In genomic region chr3:84068831-84069709, GRCm38 (mm10) we compare ENCODE assay signal across 19 mouse cellular contexts. TPM values are rescaled to one million over a fixed set of nuclear protein-coding genes. Genes with fewer than 3 reads are reported as not detected.
DNase-seq lines count a peak whose midpoint lies in the region; ATAC-seq and TF ChIP-seq lines count a peak whose summit lies in the region.
"Had no signal": no experiment of that assay in that cellular context is flagged by ENCODE, and none has a peak within 500 bp of the region (broad histone marks: within the 10 kb centered on the region; RNA-seq: fewer than 3 reads in every experiment).

No protein-coding gene starts in this region.

- H3K4me3 ChIP-seq in heart, postnatal 0 days (ENCODE audit: low read depth, low read length): no peak overlapping the region
- H3K4me3 ChIP-seq in forebrain, embryonic 16.5 days (replicated peaks; ENCODE audit: low read length): no peak overlapping the region
- H3K4me3 ChIP-seq: embryonic facial prominence, embryonic 13.5 days; forebrain, embryonic 15.5 days; heart, adult 2 months; hindbrain, embryonic 13.5 days; midbrain, embryonic 10.5 days; neural tube, embryonic 13.5 days had no signal

- H3K4me2 ChIP-seq in heart, postnatal 0 days (ENCODE audit: low read depth, low read length): no peak overlapping the region
- no peak overlapping the region for H3K4me2 ChIP-seq in forebrain, embryonic 16.5 days (ENCODE audit: low read length)
- H3K4me2 ChIP-seq: embryonic facial prominence, embryonic 13.5 days; forebrain, embryonic 15.5 days; hindbrain, embryonic 13.5 days; neural tube, embryonic 13.5 days had no signal

- TF ChIP-seq EP300 in heart, postnatal 0 days (IDR thresholded peaks at IDR 0.05; ENCODE audit: low read depth): no peak

- no peaks in the 10 kb centered on the region for H3K36me3 ChIP-seq in heart, postnatal 0 days (replicated peaks; ENCODE audit: control insufficient read depth, insufficient read depth, low read length)
- H3K36me3 ChIP-seq in forebrain, embryonic 16.5 days (ENCODE audit: control insufficient read depth, insufficient read depth): no peaks in the 10 kb centered on the region
- H3K36me3 ChIP-seq: embryonic facial prominence, embryonic 13.5 days; forebrain, embryonic 15.5 days; hindbrain, embryonic 13.5 days; midbrain, embryonic 10.5 days; neural tube, embryonic 13.5 days had no signal

- intact Hi-C loops in left cerebral cortex, postnatal 4 days (cut with DNase I): no loop called here

- no peaks in the 10 kb centered on the region for H3K9me3 ChIP-seq in heart, postnatal 0 days (replicated peaks; ENCODE audit: control insufficient read depth, low read length)
- H3K9me3 ChIP-seq in forebrain, embryonic 16.5 days (ENCODE audit: control insufficient read depth, low read length): no peaks in the 10 kb centered on the region
- H3K9me3 ChIP-seq: embryonic facial prominence, embryonic 13.5 days; forebrain, embryonic 15.5 days; hindbrain, embryonic 13.5 days; midbrain, embryonic 10.5 days; neural tube, embryonic 13.5 days had no signal

- ATAC-seq in heart, postnatal 0 days (ENCODE audit: insufficient read depth, low read depth): no peak
- no peak for ATAC-seq in forebrain, embryonic 16.5 days
- ATAC-seq: forebrain, embryonic 15.5 days; Patski had no signal

- no peaks in the 10 kb centered on the region for H3K27me3 ChIP-seq in heart, postnatal 0 days (ENCODE audit: control insufficient read depth, insufficient read depth, low read length)
- no peaks in the 10 kb centered on the region for H3K27me3 ChIP-seq in forebrain, embryonic 16.5 days (replicated peaks; ENCODE audit: control insufficient read depth, insufficient read depth, low read length)
- H3K27me3 ChIP-seq: embryonic facial prominence, embryonic 13.5 days; forebrain, embryonic 15.5 days; hindbrain, embryonic 13.5 days; neural tube, embryonic 13.5 days; Patski had no signal

- H3K4me1 ChIP-seq in heart, postnatal 0 days (ENCODE audit: control insufficient read depth, insufficient read depth): peaks cover 6% of the 10 kb centered on the region; the same call in 1 of the 2 replicates
- H3K4me1 ChIP-seq in forebrain, embryonic 16.5 days (replicated peaks; ENCODE audit: control insufficient read depth, insufficient read depth, low read length): no peaks in the 10 kb centered on the region
- H3K4me1 ChIP-seq: embryonic facial prominence, embryonic 13.5 days; forebrain, embryonic 15.5 days; hindbrain, embryonic 13.5 days; midbrain, embryonic 10.5 days; neural tube, embryonic 13.5 days had no signal

- H3K9ac ChIP-seq in heart, postnatal 0 days (replicated peaks; ENCODE audit: low read depth, low read length): no peak overlapping the region
- H3K9ac ChIP-seq in forebrain, embryonic 16.5 days (replicated peaks; ENCODE audit: low read depth, low read length): no peak overlapping the region
- H3K9ac ChIP-seq: embryonic facial prominence, embryonic 13.5 days; forebrain, embryonic 15.5 days; hindbrain, embryonic 13.5 days; liver, embryonic 14.5 days; neural tube, embryonic 13.5 days had no signal

- DNase-seq in heart, postnatal 0 days (ENCODE audit: low spot score): peak; percentile 33
- no peak for DNase-seq in heart, adult 8-10 months (ENCODE audit: low spot score)
- DNase-seq in CD4-positive, CD25-positive, alpha-beta regulatory T cell, adult 2 months (ENCODE audit: low read depth, low spot score): peak; percentile 53
- peak; percentile 67 for DNase-seq in induced T-regulatory cell, adult 2 months (ENCODE audit: low read depth)
- peak; percentile 22 to 42 for DNase-seq in spleen, postnatal 14 days (ENCODE audit: low spot score in 2 of 2)
- no peak for DNase-seq in cerebellum, postnatal 4 days (ENCODE audit: low spot score in 2 of 2)
- no peak for DNase-seq in left cerebral cortex, postnatal 4 days
- DNase-seq: cerebellum, adult 9-10 months; kidney, adult 2 months; right cerebral cortex, adult 18-20 months had no signal

- no peak for TF ChIP-seq CTCF in heart, postnatal 0 days (IDR thresholded peaks at IDR 0.05; ENCODE audit: low read depth)

- H3K27ac ChIP-seq in heart, postnatal 0 days (ENCODE audit: low read depth): no peak overlapping the region
- no peak overlapping the region for H3K27ac ChIP-seq in forebrain, embryonic 16.5 days (ENCODE audit: low read length)
- H3K27ac ChIP-seq: embryonic facial prominence, embryonic 13.5 days; forebrain, embryonic 15.5 days; heart, adult 2 months; hindbrain, embryonic 13.5 days; liver, embryonic 14.5 days; midbrain, embryonic 10.5 days; neural tube, embryonic 13.5 days had no signal

- 70% methylated on average over 13 of the region's 13 CpGs for WGBS in heart, postnatal 0 days
- WGBS in forebrain, embryonic 16.5 days: 87% methylated on average over 13 of the region's 13 CpGs

RNA-seq across cellular contexts. Expression of gene Tmem131l, which starts 29.1 kb away (rescaled TPM):
- total RNA-seq in heart, postnatal 0 days (2014; rRNA removed; ENCODE audit: low replicate concordance): 32.6 and 33.4 TPM in 2 replicates
- polyA plus RNA-seq in heart, postnatal 0 days (2015; fragmentation: Nextera tagmentation; extraction: Ambion mirVana): 14.7 and 16.5 TPM in 2 replicates
- 10 to 100 TPM; 17.6 to 25.0 (median 21.0) TPM for total RNA-seq in heart, adult 8-10 months (2022)
- 129 and 134 TPM in 2 replicates for polyA plus RNA-seq in forebrain, embryonic 16.5 days (2015; fragmentation: Nextera tagmentation; extraction: Ambion mirVana)
- total RNA-seq in left cerebral cortex, postnatal 4 days (2021): 100 to 1,000 TPM in 1 of 2 experiments, 10 to 100 TPM in 1; 91.8 to 110 TPM

Comparison
In these comparisons a context has a peak if more than half of its experiments do, and no peak if none do; other contexts are left out.
1. DNase-seq: peak in heart, postnatal 0 days (single experiment), CD4-positive, CD25-positive, alpha-beta regulatory T cell, adult 2 months (single experiment), induced T-regulatory cell, adult 2 months (single experiment) and spleen, postnatal 14 days (2 of 2); none in heart, adult 8-10 months (single experiment), cerebellum, postnatal 4 days (0 of 2) and left cerebral cortex, postnatal 4 days (single experiment).